Mouse (Mus musculus): Measurements from ENCODE around the gene Serpinb1c. TPM values are rescaled to one million over a fixed set of nuclear protein-coding genes. Genes with fewer than 3 reads are reported as not detected.

Gene Serpinb1c
- 0.45 and 0.79 TPM in 2 replicates for polyA plus RNA-seq (2015; fragmentation: Nextera tagmentation; extraction: Ambion mirVana)

DNA sequence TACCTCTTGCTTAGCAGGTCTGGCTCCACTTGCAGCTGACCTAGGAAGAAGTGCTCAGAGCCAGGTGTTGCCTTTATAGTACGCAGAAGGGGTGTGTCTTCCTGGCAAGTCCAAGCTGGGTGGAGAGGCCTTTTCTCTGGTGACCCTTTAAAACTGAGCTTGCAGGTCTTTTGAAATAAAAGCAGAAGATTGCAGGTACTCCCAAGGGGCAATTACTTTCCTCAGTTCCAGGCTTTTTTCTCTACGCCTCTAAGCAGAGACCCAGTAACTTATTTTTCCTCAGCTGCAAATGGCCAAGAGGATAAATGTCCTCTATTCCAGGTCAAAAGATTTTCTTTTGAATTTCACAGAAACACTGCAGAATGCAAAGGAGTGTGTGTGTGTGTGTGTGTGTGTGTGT, at the start of gene Serpinb1c:
TSS of gene Serpinb1c (minus strand) at position 101 of the 400 bp plus-strand sequence.

DNA sequence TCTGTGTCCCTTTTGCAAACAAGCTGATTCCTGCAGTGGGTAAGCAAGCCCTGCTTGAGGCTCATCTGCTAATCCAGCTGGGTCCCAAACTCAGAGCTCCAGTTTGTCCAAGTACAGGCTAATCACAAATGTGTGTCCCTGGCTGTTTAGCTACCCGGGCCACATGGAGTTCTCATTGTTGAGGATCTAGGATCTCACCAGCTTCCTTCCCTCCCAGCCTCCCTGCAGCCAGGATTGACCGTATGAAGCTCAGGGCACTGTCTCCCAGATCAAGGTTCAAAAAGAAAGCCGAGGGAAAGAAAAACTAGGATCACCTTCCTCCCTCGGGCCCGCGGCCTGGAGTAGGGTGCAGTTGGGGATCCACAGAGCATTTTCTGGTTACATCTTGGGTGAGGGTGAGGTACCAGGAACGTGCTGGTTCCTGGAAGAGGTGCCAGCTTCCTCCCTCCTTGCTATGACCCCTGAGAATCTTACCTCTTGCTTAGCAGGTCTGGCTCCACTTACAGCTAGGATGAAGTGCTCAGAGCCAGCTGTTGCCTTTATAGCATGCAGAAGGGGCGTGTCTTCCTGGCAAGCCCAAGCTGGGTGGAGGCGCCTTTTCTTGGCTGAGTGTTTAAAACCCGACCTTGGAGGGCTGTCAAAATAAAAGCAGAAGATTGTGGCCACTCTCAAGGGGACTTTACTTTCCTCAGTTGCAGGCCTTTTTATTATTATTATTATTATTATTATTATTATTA, 47.2 kb downstream of the Serpinb1c start, which contains the start of gene Serpinb1a:
TSS of gene Serpinb1a (minus strand) at position 518 of the 737 bp plus-strand sequence.

Other genes with a start within 250 kb of the Serpinb1c start
- 25.7 and 32.0 TPM in 2 replicates for gene Mylk4, start 114.3 kb downstream of the Serpinb1c start, polyA plus RNA-seq (2015; fragmentation: Nextera tagmentation; extraction: Ambion mirVana)
- 18.9 and 21.7 TPM in 2 replicates for gene Wrnip1, start 96.2 kb downstream of the Serpinb1c start, polyA plus RNA-seq (2015; fragmentation: Nextera tagmentation; extraction: Ambion mirVana)
- gene D930007J09Rik, start 95.4 kb downstream of the Serpinb1c start, polyA plus RNA-seq (2015; fragmentation: Nextera tagmentation; extraction: Ambion mirVana), result not detected in 2 replicates
- 88.7 and 98.8 TPM in 2 replicates for gene Serpinb1a, start 47.0 kb downstream of the Serpinb1c start, polyA plus RNA-seq (2015; fragmentation: Nextera tagmentation; extraction: Ambion mirVana)
- 2.0 TPM in 2 replicates for gene Serpinb6b, start 67.0 kb upstream of the Serpinb1c start, polyA plus RNA-seq (2015; fragmentation: Nextera tagmentation; extraction: Ambion mirVana)
- gene Serpinb9, start 105.0 kb upstream of the Serpinb1c start, polyA plus RNA-seq (2015; fragmentation: Nextera tagmentation; extraction: Ambion mirVana), result 3.4 and 3.6 TPM in 2 replicates
- gene Serpinb9b, start 129.2 kb upstream of the Serpinb1c start, polyA plus RNA-seq (2015; fragmentation: Nextera tagmentation; extraction: Ambion mirVana), result 0.18 and 0.28 TPM in 2 replicates
- 0.22 and 0.62 TPM in 2 replicates for gene Serpinb1b, start 180.4 kb upstream of the Serpinb1c start, polyA plus RNA-seq (2015; fragmentation: Nextera tagmentation; extraction: Ambion mirVana)

Measured in skeletal muscle tissue, postnatal 0 days (tissue).